Mouse (Mus musculus): ENCODE results near the gene Jag1.

Gene Jag1

DNA sequence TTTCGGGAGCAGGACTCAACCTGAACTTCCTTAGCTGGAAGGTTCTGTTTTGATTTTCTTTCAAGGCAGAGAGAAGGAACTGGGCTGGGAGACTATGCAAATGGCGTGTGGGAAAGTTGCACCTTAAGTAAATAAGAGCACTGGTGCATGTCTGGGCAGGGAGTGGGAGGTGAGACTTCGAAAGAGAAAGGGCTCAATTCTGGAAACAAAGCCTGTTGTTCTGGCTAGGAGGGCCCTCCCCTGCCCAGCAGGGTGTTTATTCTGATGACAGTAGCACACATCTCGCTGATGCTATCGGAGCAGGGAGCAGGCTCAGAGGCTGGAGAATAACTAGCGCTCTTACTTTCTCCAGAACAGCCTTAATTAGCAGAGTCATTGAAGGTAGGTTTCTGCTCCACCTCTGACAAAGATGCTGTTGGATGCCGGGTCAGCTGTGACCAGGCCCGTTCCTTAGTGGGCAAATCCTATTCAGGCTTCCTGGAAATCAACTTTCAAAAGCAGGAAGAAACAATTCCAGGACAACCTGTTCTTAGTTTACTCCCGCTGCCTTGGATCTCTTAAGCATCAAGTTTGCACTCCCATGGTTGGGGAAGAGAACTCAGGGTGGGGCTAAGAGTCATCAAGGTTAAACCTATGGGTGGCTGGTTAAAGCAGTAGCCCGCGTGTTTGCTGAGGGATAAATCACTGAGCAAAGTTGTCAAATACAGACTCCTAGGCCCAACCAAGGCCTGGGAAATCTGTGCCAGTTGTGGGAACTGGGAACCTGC, 18.0 kb downstream of the Jag1 start:
- no peak for DNase-seq

- DNase-seq = no peak
These were observed 19.4 kb downstream of the Jag1 start for GRCm38 (mm10) chr2:137096981-137097460.

DNA sequence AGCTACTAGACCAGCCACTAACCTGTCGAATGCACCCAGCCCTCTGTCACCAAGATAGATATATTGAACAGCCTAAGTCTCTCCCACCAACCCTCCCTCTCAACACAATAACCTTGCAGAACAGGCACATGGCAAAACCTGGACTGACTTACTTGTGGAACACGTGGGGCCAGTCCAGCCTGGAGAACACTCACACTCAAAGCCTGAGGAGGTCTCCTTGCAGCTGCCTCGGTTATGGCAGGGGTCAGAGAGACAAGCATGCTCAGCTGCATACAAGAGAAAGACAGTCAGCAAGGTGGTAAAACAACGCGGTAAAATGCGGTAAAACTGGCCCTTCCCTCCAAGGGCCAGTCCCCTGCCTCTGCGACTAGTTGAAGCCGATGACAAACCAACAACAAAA, 22.1 kb downstream of the Jag1 start:
- no peak for DNase-seq

DNA sequence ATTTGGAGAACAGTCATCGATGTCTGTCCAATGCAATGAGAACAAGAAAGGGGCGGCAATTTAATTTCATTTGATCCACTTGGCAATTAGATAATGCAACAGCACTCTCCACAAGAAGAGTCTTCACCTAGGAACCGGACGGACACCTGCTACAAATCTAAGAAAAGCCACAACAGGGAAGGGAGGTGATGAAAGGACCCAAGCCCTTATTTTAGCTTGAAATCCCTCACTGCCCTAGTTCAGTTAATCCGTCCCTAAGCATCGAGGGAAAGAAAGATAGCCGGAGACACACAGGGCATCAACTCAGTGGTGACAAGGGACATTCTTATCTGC, 23.2 kb downstream of the Jag1 start:
- DNase-seq = no peak

DNA sequence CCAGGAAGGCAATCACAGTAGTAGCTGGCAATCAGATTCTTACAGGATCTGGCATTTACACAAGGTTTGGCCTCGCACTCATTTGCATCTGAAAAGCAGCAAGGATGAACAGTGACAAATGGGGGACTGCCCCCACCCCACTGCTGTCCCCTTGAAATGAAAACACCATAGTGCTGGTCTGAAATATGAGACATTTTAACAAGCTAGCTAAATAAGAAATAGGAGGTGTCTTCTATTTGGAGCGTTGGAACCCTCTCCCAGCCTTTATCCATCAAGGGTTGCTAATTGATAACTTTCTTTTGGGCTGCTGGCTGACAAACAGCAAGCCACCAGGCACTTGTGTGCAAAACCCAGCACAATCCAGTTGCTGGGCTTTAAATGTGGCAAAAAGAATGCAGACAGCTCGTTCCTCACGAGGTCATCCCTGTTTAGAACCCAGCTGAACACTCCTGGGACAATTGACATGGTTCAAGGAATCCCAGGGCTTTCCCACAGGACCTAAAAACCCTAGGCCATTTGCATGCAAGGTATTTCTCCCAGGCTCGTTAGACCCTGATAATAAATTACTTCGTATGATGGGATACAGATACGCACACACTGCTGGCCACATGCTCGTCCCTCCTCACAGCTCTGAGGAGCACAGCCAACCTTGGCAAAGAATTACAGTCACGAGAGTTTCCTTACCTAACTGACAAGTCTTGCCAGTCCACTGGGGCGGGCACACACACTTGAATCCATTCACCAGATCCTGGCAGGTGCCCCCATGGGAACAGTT, 23.7 kb downstream of the Jag1 start:
- no peak for DNase-seq

DNA sequence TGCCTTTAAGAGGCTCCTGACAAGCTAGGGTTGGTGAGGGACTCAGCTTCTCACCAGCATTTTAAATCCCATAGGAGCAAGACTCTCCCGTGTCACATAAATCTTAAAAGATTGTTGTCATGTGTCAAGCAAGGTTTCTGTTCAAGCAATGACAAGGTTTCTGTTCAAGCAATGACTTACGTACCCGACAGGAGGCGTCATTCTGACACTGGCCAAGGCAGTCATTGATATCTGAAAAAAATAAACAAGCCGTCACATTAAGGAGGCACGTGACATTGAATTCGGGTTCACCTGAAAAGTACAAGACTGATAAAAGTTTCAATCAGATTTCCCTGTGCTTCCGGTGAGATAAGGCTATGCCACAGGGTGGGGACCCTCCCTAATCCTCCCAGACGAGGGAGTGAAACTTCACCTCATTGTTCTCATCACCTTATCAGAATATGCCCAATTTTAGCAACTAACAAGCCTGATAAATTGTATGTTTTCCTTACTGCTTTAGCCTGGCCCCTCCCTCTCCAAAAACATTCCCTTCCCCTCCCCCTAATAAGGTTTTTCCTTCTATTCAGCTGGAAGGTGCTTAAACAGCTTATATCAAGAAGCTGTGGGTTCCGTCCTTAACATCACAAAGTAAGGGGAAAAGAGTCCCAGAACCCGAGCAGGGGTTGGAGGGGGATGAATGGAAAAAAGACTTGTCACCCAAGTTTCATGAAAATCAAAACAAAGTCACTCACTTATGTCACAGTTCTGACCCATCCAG, 24.5 kb downstream of the Jag1 start:
- DNase-seq = no peak

DNA sequence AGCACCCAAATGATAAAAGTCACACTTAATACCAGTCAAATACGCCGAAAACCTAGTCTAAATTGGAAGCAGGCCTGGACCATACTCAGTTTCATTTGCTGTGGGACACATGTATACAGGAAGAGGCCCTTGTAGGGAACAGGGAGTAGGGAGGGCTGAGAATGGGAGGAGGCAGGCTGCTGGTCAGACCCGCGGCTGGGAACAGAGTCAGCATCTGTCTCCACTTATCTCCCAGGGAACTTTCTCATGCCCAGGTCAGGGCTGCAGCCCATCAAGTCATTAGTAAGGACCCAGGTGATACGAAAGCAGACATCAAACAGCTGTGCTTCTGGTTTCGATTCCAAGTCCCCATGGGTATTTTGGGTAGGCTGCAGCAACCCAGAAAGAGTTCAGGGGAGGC, 28.7 kb downstream of the Jag1 start:
- DNase-seq = no peak

- no peak for DNase-seq
These were observed 29.6 kb downstream of the Jag1 start for GRCm38 (mm10) chr2:137086621-137087395.

DNA sequence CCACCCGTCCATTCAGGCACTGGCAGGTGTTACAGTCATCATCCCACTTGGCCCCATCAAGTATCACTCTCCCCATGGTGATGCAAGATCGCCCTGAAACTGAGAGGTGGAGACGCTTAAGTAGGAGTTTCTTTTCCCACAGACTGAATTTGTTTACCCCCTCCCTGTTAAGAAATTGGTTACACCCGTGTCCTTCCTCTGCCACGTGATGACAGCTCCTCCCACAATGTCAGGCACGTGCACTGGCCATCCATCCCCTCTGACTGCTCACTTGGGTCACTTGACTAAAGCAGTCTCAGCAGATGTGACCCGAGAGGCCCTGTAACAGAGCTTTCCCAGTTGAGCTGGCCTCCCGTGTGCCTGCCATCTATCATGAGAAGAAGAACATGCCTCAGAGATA, 31.2 kb downstream of the Jag1 start:
- DNase-seq = no peak

GRCm38 (mm10) chr2:137082896-137083620, 33.4 kb downstream of the Jag1 start:
- DNase-seq = no peak

DNA sequence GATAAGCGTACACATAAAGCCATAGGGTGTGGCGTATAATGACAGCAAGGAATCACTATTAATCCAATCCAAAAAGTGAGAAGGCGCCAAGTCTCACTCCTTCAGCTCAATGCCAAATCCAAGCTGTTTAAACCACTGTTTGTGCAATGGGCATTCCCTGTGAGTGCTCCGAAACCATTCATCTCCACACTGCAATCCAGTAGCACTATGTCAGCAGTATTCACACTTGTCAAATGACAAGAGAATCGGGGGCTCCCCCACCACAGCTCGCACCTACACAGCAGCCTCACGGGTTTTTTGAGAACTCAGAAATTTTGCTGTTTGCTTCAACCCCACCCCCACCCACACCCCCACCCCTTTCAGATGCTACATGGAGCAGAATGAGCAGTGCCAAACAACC, 35.4 kb downstream of the Jag1 start:
- no peak for DNase-seq

- DNase-seq = no peak
These were observed 36.0 kb downstream of the Jag1 start for GRCm38 (mm10) chr2:137080468-137080867.

- no peak for DNase-seq
These were observed 36.6 kb downstream of the Jag1 start for GRCm38 (mm10) chr2:137079721-137080320.

- DNase-seq = no peak
These were observed 37.7 kb downstream of the Jag1 start for GRCm38 (mm10) chr2:137078771-137079170.

GRCm38 (mm10) chr2:137074313-137074620, 42.2 kb downstream of the Jag1 start:
- no peak for DNase-seq

DNA sequence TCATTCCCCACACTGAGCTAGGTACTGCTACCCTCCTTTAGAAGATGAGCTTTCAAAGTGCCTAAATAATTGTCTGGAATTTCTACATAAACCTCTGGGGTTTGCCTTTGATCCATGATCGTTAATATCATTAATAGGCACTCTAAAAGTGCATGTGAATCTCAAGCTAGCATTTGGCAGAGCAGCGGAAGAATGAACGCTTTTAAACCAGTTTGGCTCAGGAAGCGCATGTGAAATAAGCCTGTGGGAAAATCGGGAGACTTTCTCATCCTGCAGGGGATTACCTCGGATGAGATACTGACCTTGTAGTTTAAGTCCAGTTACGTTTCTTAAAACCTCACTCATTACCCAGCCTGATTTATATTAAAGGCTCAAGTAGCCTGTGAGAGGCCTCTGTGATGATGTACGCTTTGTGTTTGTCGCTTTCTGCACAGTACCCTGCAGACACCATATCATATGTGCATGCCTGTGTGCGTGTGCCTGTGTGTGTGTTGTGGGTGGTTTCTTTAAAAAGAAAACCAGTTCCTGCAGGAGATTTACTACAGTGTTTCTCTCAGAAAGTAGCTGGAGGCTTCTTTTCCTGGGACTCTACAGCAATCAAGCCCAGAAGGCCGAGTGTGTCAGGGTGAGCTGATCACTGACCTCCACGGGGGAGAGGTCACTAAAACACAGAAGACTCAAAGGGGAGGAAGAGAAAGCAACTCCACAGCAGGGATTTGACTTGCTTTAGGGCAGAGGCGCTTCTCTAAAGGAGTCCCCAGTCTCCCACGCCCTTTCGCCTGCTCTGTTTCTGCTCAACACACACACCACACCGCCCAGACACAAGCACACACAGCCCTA, 42.8 kb downstream of the Jag1 start:
- DNase-seq = no peak

DNA sequence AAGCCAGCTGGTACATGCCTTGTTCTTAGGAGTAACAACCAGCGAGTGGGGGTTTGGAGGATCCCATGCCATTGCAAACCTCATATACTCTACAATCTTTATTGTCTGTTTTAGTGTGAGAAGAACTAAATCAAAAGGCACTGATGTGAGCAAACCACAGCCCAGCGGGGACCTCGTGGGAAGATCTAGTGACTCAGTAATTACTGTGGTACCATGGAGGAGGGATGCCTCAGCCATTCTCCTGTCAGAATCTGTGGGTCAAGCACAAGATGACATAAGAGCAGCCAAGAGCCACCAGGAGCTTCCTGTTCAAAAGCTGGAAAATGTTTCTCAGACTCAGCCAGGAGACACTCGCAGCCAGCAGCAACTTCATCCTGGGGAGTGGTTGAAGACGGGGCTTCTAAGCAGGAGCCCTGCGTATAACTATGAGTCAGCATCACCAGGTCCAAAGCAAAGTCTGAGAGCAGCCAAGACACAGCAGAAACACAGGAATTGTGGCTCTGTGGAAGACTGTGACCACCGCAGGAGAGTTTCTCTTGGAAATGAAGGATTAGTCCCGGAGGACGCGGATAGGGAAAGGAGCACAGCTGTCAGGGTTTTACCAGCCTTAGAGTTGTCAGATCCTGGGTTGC, 48.8 kb downstream of the Jag1 start:
- no peak for DNase-seq

GRCm38 (mm10) chr2:137064513-137064912, 51.9 kb downstream of the Jag1 start:
- DNase-seq = no peak

- DNase-seq = no peak
These were observed 52.6 kb downstream of the Jag1 start for GRCm38 (mm10) chr2:137063829-137064228.

DNA sequence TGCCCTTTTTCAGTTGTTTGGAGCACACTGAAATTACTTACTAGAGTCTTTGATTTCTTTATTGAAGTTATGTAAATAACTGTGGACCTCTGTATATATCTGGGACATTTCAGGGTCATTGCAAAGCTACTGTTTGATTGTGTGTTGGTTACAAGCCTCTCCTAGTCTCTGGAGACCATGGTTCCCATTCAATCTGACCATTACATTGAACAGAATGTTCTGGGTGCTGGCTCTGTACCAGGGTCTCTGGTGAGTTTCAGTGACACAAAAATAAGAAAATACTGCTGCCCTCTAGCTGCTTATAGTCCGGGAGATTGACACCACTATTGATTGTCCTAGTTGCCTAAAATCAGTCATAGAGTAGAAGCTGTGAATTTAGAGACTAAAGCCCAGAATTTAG, 66.5 kb downstream of the Jag1 start:
- no peak for DNase-seq

GRCm38 (mm10) chr2:137049367-137049766, 67.1 kb downstream of the Jag1 start:
- DNase-seq = no peak
